In genomic region chr6:60201548-60201947, GRCm38 (mm10) we compare ENCODE assay signal across 9 mouse cellular contexts.
DNase-seq lines count a peak whose midpoint lies in the region; ATAC-seq and TF ChIP-seq lines count a peak whose summit lies in the region.
"Had no signal": no experiment of that assay in that cellular context is flagged by ENCODE, and none has a peak within 500 bp of the region (broad histone marks: within the 10 kb centered on the region; RNA-seq: fewer than 3 reads in every experiment).

No protein-coding gene starts in this region.

- no peak overlapping the region for H3K4me3 ChIP-seq in lung, embryonic 14.5 days (ENCODE audit: low read depth, low read length)
- no peak overlapping the region for H3K4me3 ChIP-seq in intestine, embryonic 15.5 days (replicated peaks)
- H3K4me3 ChIP-seq: megakaryocyte, embryonic 14.5 days had no signal

- H3K27me3 ChIP-seq in lung, embryonic 14.5 days (ENCODE audit: insufficient read depth, low read length), result no peaks in the 10 kb centered on the region
- no peaks in the 10 kb centered on the region for H3K27me3 ChIP-seq in intestine, embryonic 15.5 days (replicated peaks)
- H3K27me3 ChIP-seq: megakaryocyte, embryonic 14.5 days had no signal

- peak; percentile 6 for DNase-seq in adrenal gland, adult 2 months
- DNase-seq in adrenal gland, postnatal 4 days (ENCODE audit: low spot score in 2 of 2), result no peak
- DNase-seq in lung, embryonic 14.5 days, result peak; percentile 57
- no peak for DNase-seq in lung, postnatal 14 days
- peak; percentile 31 to 35 for DNase-seq in cerebellum, postnatal 10 days
- peak; percentile 4 for DNase-seq in kidney, postnatal 14 days
- DNase-seq in retina, postnatal 1 day, result peak; percentile 73

- 71% methylated on average over 10 of the region's 10 CpGs for WGBS in lung, embryonic 14.5 days
- 72% methylated on average over 10 of the region's 10 CpGs for WGBS in intestine, embryonic 15.5 days

- H3K4me1 ChIP-seq in lung, embryonic 14.5 days (ENCODE audit: insufficient read depth), result no peaks in the 10 kb centered on the region
- H3K4me1 ChIP-seq in intestine, embryonic 15.5 days (replicated peaks), result no peaks in the 10 kb centered on the region
- H3K4me1 ChIP-seq: megakaryocyte, embryonic 14.5 days had no signal

- H3K27ac ChIP-seq in lung, embryonic 14.5 days (ENCODE audit: low read depth), result no peak overlapping the region
- no peak overlapping the region for H3K27ac ChIP-seq in intestine, embryonic 15.5 days

- no peak for ATAC-seq in lung, embryonic 14.5 days (ENCODE audit: insufficient read depth)
- ATAC-seq in intestine, embryonic 15.5 days, result no peak

- H3K9me3 ChIP-seq in lung, embryonic 14.5 days (ENCODE audit: low read depth, low read length), result no peaks in the 10 kb centered on the region; the same call in 1 of the 2 replicates
- H3K9me3 ChIP-seq in intestine, embryonic 15.5 days, result no peaks in the 10 kb centered on the region

- no peak overlapping the region for H3K4me2 ChIP-seq in lung, embryonic 14.5 days
- no peak overlapping the region for H3K4me2 ChIP-seq in intestine, embryonic 15.5 days (replicated peaks)

- no peak overlapping the region for H3K9ac ChIP-seq in lung, embryonic 14.5 days
- no peak overlapping the region for H3K9ac ChIP-seq in intestine, embryonic 15.5 days

- H3K36me3 ChIP-seq in lung, embryonic 14.5 days (ENCODE audit: insufficient read depth), result no peaks in the 10 kb centered on the region
- H3K36me3 ChIP-seq in intestine, embryonic 15.5 days, result no peaks in the 10 kb centered on the region

- TF ChIP-seq CTCF in lung, embryonic 14.5 days (IDR thresholded peaks at IDR 0.05; ENCODE audit: low read depth), result peak; percentile 49

Comparison
In these comparisons a context has a peak if more than half of its experiments do, and no peak if none do; other contexts are left out.
1. DNase-seq: peak in adrenal gland, adult 2 months (single experiment), lung, embryonic 14.5 days (single experiment), cerebellum, postnatal 10 days (2 of 2), kidney, postnatal 14 days (single experiment) and retina, postnatal 1 day (single experiment); none in adrenal gland, postnatal 4 days (0 of 2) and lung, postnatal 14 days (single experiment).